Mouse (Mus musculus) lung, adult 2 months (tissue): ENCODE data around the gene Gns. TPM values are rescaled to one million over a fixed set of nuclear protein-coding genes. Genes with fewer than 3 reads are reported as not detected.

Experiments used
- DNase-seq: peaks from one replicate; pipeline ENCODE4 v3.0.0; 2022
- H3K4me1 ChIP-seq: fragments of 200-500 bp; 2 replicates; pipeline ENCODE4 v1.6.1; 2011; ENCODE audit warnings: low read length; ENCODE audit not compliant: control insufficient read depth, insufficient read depth
- H3K4me3 ChIP-seq: fragments of 200-500 bp; replicated peaks from 2 replicates; pipeline ENCODE3; 2011; ENCODE audit warnings: low read depth, mild to moderate bottlenecking, control low read depth, low read length; ENCODE audit errors: extremely low read depth
- CTCF ChIP-seq: fragments of 200-500 bp; IDR thresholded peaks from 2 replicates; pipeline ENCODE4 v1.5.1; 2011; ENCODE audit warnings: mild to moderate bottlenecking, low read length, control low read depth; ENCODE audit not compliant: insufficient read depth
- POLR2A ChIP-seq: fragments of 200-500 bp; IDR thresholded peaks from 2 replicates; pipeline ENCODE4 v1.6.1; 2011; ENCODE audit warnings: low read depth, mild to moderate bottlenecking, control low read depth, low read length, borderline replicate concordance; ENCODE audit errors: extremely low read depth
- WGBS: fragments of 180-500 bp; shearing (Covaris S2); methylation state at CpG from one replicate; pipeline ENCODE4 v1.1.7; 2018; 5-methylcytosine and 5-hydroxymethylcytosine counted together
- polyA plus RNA-seq: library from polyadenylated mRNA; depleted of rRNA; stranded (reverse); fragments of >200 nt; gene quantifications from 2 replicates; pipeline ENCODE4 v1.2.3, GENCODE M21; 2012

Gns gene
- polyA plus RNA-seq, 1 experiment, result 149 TPM

DNA sequence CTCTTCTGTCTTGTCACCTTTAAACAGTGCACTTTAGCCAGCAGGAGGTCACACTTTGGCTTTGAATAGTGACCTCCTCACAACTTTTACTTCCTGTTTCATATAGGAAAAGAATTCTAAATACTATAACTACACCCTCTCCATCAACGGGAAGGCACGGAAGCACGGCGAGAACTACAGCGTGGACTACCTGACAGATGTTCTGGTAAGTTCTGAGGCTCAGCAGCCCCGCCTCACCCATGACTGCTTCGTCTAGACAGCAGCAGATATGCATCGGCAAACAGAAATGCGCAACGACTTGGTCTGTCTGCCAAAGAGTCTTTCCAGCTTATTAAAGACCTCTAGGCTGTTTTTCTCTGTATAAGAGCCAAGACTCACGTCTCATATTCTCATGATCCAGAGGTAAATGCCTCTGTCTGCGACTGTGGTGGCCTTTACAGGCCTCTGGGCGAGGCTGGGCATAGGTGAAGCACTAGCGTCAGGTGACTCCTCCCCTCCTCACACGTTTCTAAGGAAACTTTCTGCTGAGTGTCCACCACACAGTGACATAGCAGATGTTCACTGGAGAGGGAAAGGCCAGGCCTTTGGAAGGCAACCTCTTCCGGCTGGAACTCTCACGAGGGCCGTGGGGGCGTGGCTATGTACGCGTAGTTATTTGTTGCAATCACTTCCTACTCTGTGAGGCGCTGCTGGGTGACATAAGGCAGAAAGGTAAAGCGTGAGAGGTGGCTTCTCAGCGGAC is 11.8 kb downstream of the Gns start:
- Histone ChIP-seq H3K4me1 (0 out of 2 replicates have a peak, but pooled peaks cover 4% of the 10 kb centered on the region), H3K4me3 (no peak overlapping the region)
- WGBS, result 72% methylated on average over 24 of the region's 24 CpGs
- TF ChIP-seq POLR2A (no peak), CTCF (no peak)
- no peak for DNase-seq

DNA sequence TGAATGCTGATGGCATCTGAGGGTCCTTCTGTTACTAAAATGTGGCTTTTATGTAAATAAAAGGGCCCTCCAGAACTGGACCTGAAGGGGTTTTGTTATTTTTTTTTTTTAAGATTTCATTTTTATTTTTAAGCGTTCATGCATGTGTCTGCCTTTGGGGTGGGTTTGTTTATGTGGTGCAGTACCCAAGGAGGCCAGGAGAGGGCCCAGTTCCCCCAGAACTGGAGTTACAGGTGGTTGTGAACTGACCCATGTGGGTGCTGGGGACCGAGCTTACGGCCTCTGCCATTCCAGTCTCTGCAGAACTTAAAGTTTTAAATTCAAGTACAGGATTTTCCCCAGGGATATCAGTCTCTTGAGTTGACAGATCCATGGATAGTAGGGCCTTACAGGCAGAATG is 14.5 kb downstream of the Gns start:
- 97% methylated on average over 3 of the region's 3 CpGs for WGBS
- no peak overlapping the region for H3K4me3 ChIP-seq
- no peaks in the 10 kb centered on the region for H3K4me1 ChIP-seq
- TF ChIP-seq POLR2A (no peak), CTCF (no peak)
- no peak for DNase-seq

DNA sequence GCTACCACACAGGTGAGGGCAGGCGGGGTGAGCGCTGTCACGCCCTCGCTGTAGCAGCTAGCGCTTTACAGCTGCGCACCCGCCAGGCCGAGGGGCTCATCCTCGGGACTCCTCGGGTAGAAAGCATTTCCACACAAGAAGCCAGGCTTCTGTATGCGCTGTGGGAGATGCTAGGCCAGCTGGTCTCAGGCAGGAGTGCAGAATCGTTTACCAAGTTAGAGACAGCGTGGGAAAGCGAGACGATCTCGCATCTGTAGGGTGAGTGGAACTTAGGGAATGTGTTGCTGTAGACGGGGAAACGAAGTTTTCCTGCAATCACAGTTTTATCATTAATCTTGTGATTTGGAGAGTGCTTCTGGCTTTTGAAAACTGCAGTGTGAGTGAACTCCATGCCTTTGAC is 16.4 kb downstream of the Gns start:
- DNase-seq, result no peak
- no peak for TF ChIP-seq CTCF
- no peak for TF ChIP-seq POLR2A
- H3K4me1 ChIP-seq, result peaks cover 2% of the 10 kb centered on the region; the same call in 1 of the 2 replicates
- 84% methylated on average over 18 of the region's 18 CpGs for WGBS
- no peak overlapping the region for H3K4me3 ChIP-seq

DNA sequence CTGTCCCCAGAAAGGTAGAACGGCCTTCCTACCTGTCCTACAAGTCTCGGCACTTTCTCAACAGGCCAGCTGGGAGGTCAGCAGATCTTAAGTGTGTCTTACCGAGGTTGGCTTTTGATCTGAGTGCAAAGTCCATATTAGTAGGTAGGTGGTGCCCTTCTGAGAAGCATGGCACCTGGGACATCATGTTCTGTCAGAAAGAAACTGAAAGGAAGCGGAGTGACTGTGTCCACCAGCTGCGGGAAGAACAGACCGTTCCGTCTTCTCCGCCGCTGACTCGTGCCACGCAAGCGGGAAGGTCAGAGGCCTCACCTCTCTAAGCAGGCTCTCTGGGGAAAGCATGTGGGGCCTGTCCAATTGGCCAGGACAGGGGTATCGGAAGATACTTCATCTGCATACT is 19.8 kb downstream of the Gns start:
- 85% methylated on average over 13 of the region's 13 CpGs for WGBS
- TF ChIP-seq CTCF (no peak), POLR2A (no peak)
- no peak for DNase-seq
- no peak overlapping the region for H3K4me3 ChIP-seq
- peaks cover 2% of the 10 kb centered on the region; the same call in 1 of the 2 replicates for H3K4me1 ChIP-seq

DNA sequence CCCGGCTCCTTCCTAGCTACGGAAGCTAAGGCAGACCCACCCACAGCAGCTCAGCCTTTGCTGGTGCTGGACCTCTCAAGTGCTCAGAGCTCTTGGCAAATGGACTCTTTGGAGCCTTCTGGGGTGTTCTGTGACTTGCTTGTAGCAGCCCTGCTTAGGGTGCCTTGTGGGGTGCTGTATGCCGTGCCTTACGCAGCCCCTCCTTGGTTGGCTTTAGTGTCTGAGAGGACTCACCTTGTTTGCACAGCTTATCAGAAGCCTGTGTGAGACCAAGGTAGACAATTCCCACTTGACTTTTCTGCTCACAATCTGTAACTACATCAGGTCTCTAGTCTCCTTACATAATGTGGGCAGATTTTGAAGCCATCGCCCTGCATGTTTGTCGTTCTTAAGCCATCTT is 20.8 kb downstream of the Gns start:
- TF ChIP-seq CTCF (no peak), POLR2A (no peak)
- Histone ChIP-seq H3K4me1 (peaks cover 5% of the 10 kb centered on the region; the same call in 1 of the 2 replicates), H3K4me3 (no peak overlapping the region)
- no peak for DNase-seq
- 75% methylated on average over 6 of the region's 6 CpGs for WGBS

DNA sequence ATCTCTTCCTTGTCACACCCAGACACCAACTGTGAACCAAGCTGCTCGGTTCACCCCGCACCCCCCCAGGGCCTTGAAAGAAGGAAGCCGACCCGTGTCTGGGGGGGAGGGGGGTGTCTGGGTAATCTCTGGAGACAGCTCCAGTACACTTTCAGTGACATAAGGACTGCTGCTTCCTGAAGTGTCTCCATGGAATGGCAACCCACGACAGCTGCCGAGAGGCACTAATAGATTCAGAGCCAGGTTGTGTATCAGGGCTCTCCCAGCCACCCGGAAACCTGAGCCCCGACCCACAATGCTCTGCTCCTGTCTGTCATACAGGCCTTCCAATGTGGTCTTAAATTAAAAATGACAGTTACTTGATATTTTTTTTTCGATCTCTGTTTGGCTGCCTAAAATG is 21.5 kb downstream of the Gns start:
- peaks cover 5% of the 10 kb centered on the region; the same call in 1 of the 2 replicates for H3K4me1 ChIP-seq
- TF ChIP-seq CTCF, result no peak
- no peak for TF ChIP-seq POLR2A
- no peak overlapping the region for H3K4me3 ChIP-seq
- 46% methylated on average over 9 of the region's 9 CpGs for WGBS
- no peak for DNase-seq

DNA sequence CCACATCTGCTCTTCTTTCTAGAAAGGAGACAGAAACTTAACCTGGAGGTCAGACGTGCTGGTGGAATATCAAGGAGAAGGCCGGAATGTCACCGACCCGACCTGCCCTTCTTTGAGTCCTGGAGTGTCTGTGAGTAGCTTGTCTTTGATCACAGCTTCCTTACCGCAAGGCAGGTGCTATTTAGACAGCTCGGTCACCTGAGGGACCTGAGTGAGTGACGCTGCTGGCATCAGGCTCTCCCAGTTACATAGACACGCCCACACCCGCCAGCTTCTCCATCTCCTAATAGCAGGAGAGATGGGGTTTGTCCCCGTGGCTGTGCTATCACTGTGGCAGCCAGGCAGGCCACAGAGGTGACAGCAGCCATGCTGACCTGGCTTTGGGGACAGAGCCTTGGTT is 25.7 kb downstream of the Gns start:
- H3K4me1 ChIP-seq, result peaks cover 5% of the 10 kb centered on the region; the same call in 1 of the 2 replicates
- TF ChIP-seq CTCF (no peak), POLR2A (no peak)
- no peak overlapping the region for H3K4me3 ChIP-seq
- no peak for DNase-seq
- WGBS, result 69% methylated on average over 10 of the region's 10 CpGs

DNA sequence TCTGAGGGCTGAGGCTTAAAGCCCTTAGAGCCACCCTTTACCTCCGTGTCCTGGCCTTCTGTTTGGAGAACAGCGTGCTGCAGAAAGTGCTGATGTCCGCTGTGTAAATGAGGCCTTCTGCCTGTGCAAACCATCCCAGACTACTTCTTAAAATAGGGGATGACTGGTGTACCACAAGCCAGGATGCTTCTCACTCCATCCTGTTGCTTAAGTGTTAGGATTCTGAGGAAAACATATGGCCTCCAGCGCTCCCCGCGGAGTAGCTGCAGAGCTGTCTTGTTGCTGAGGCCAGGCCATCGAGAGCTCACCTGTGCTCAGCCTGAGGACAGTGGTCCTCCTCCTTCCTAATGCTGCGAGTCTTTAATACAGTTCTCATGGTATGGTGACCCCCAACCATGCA is 27.0 kb downstream of the Gns start:
- TF ChIP-seq CTCF, result no peak
- no peak for TF ChIP-seq POLR2A
- DNase-seq, result no peak
- 95% methylated on average over 8 of the region's 8 CpGs for WGBS

DNA sequence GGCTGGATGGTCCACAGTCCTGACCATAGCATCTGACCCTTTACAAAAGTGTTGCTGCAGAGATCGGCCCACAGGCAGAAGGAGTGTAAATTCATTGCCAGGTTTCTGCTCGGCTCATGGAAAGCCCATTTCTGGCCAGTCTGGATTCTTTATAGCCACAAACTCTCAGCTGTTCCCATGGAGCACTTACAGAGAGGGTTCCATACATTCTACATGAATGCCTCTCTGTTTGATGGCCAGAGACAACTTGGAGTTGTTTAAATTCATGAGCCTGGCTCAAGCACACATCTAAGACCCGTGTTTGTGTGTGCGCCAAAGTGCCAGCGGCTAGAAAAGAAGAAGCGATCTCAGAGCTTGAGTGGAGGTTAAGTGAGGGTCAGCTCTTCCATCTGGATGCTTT is 29.4 kb downstream of the Gns start:
- no peak for DNase-seq
- Histone ChIP-seq H3K4me3 (no peak overlapping the region), H3K4me1 (0 out of 2 replicates have a peak, but pooled peaks cover 3% of the 10 kb centered on the region)
- TF ChIP-seq CTCF (no peak), POLR2A (no peak)
- 55% methylated on average over 6 of the region's 6 CpGs for WGBS

More for the DNA sequence above, 27.0 kb downstream of the Gns start:
- no peak overlapping the region for H3K4me3 ChIP-seq
- 0 out of 2 replicates have a peak, but pooled peaks cover 3% of the 10 kb centered on the region for H3K4me1 ChIP-seq

DNA sequence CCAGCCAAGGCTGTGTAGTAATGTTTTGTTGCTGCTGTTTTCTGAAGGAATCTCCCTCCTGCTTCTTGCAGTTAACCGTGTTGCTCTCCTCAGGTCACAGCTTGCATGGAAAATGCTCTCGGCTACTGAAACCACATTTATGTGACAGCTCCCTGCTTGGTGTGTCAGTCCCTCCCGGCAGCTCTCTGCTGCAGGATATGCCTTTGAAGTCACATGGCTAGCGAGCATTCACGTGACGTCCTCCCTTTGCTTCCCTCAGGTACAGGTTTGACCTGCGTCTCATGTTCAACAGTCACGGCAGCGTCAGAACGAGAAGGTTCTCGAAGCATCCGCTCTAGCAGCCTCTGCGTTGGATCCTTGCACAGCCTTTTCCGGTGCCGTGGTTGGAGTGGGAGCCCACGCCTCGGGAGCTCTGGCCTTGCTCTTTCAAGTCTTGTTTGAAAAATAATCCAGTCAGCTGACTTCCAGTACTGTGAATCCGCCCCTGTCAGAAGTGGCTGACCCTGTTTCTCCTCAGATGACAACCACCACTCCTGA is 30.0 kb downstream of the Gns start:
- Histone ChIP-seq H3K4me3 (no peak overlapping the region), H3K4me1 (0 out of 2 replicates have a peak, but pooled peaks cover 3% of the 10 kb centered on the region)
- WGBS, result 64% methylated on average over 18 of the region's 18 CpGs
- no peak for TF ChIP-seq CTCF
- TF ChIP-seq POLR2A, result no peak
- DNase-seq, result no peak
